Mouse (Mus musculus) thymus, postnatal 36 days (tissue): ENCODE data around the gene Wwtr1.

Experiments used
- DNase-seq, 2 experiments: peaks; one replicate each; pipeline ENCODE4 v3.0.0; 2022; ENCODE audit warnings: mixed read lengths in 2 of 2

Wwtr1 gene

GRCm38 (mm10) chr3:57511816-57512586 lies 63.7 kb downstream of the Wwtr1 start:
- no peak for DNase-seq

- no peak for DNase-seq
Observed at GRCm38 (mm10) chr3:57509945-57510675, 65.6 kb downstream of the Wwtr1 start.

GRCm38 (mm10) chr3:57505991-57506390 lies 69.7 kb downstream of the Wwtr1 start:
- no peak for DNase-seq

GRCm38 (mm10) chr3:57504756-57505155 lies 71.0 kb downstream of the Wwtr1 start:
- DNase-seq, result no peak

GRCm38 (mm10) chr3:57501596-57502220 lies 74.0 kb downstream of the Wwtr1 start:
- DNase-seq, result no peak

DNA sequence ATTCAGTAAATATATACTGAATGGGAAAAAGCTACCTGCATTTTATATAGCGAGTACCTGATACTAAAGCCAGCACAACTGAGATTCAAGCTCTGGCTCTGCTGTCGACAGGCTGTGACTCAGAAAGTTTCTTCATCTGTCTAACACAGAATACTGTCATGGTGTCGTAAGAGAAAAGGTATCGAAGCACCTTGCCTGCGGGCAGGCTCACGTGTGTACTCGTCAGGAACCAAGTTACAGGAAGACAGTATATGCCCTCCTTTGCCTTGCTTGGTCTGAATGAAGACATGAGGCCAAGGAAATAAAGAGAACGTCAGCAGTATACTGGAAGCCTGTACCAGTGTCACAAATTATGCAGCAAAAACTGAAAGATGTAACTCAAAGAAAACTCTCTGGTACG lies 74.9 kb downstream of the Wwtr1 start:
- no peak for DNase-seq

- no peak for DNase-seq
Observed at GRCm38 (mm10) chr3:57497791-57498190, 77.9 kb downstream of the Wwtr1 start.

DNA sequence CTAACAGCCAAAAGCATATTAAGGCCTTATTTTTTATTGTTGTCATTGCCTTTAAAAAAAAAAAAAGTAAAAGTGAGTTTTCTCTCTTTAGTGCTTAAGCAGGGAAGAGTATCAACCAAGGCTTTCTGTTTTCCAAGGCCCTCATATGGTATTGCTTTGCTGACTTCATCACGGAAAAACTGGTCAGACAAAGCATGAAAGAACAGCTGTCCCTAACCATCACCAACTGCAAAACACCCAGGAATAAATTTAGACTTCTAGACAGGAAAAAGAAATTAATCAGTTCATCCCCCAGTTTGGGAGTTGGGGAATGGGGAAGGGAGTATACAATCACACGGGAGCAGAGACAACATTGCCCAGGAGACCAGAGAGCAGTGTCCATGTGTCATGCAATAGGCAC lies 79.3 kb downstream of the Wwtr1 start:
- no peak for DNase-seq

- no peak for DNase-seq
Observed at GRCm38 (mm10) chr3:57487455-57488153, 88.1 kb downstream of the Wwtr1 start.

- no peak for DNase-seq
Observed at GRCm38 (mm10) chr3:57486068-57486467, 89.6 kb downstream of the Wwtr1 start.

GRCm38 (mm10) chr3:57481981-57482380 lies 93.7 kb downstream of the Wwtr1 start:
- DNase-seq, result no peak

DNA sequence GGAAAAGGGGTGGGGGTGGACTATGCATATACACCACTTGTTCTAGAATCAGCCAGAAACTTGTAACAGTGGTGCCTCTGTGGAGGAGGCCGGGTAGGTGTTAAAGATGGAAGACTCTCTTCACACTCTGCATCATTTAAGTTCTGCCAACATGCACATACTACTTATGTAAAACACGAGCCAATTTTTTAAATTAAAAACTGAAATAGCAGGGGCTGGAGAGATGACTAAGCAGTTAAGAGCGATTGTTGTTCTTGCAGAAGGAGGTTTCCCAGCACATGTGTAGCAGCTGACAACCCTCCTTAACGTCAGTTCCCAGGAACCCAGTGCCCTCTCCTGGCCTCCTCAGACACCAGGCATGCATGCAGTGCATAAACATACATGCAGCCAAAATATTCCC lies 95.1 kb downstream of the Wwtr1 start:
- no peak for DNase-seq

- DNase-seq, result no peak
Observed at GRCm38 (mm10) chr3:57474421-57474820, 101.3 kb downstream of the Wwtr1 start.

DNA sequence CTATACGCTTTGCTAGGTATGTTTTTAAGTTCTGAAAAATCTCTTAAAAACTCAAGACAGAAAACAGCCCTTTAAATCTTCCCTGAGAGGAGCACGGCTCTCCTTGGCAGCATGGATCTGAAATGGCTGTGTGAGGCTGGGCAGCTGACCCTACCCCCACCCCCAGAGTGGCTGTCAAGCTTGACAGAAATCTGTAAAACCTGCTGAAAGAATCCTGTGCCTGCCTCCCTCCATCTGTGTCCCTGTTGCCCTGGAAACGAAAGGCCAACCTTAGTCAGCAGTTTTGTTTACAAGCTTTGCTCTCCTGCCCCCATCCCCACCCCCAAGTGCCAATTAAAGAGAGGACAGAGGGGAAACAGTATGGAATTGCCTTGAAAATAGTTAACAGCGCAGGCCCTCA lies 103.3 kb downstream of the Wwtr1 start:
- DNase-seq, result no peak

DNA sequence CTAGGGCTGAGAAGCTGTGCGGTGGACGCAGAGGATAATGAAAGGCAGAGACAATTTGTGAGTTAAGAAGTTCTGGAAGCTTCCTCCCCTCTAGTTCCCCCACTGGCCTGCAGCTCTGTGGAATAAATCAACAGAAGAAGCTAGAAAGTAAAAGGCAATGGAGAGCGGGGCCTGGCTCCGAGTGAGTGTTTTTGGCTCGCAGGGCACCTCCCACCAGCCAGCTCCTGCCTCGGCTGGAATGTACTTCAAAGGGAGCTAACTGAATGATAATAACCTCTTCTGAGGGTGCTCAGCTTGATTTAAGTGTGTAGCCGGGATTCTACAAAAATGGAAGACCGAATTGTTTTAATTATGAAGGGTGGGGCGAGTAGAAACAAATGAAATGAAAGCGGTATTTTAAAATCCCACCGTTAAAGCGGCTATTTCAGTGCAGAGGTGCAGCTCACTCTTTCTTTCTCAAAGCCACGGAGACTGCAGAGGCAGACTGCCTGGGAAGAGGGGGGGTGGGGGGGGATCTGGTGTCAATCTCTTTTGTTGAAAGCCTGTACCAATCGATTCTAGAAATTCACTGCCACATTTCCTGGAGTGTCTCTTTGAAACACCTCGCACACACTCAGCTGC lies 104.6 kb downstream of the Wwtr1 start:
- DNase-seq, result no peak

- DNase-seq, result no peak
Observed at GRCm38 (mm10) chr3:57470326-57470725, 105.4 kb downstream of the Wwtr1 start.

GRCm38 (mm10) chr3:57469325-57469724 lies 106.4 kb downstream of the Wwtr1 start:
- no peak for DNase-seq

DNA sequence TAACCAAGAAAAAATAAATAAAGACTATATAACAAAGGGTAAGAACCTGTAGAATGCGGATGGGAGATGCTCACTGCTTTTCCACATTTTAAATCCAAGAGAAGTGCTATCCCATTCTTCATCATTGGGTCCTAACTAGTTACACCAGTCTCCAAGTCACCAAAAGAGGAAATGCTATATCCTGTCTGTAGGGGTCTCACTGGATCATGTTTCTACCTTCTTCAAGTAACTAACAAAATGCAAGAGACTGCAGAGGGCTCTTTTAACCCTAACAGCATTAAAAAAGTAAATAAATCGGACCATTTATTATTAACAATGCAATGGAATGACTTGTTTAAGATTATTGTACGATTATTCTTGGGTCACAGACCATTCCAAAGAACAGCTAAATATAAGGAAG lies 109.4 kb downstream of the Wwtr1 start:
- DNase-seq, result no peak

DNA sequence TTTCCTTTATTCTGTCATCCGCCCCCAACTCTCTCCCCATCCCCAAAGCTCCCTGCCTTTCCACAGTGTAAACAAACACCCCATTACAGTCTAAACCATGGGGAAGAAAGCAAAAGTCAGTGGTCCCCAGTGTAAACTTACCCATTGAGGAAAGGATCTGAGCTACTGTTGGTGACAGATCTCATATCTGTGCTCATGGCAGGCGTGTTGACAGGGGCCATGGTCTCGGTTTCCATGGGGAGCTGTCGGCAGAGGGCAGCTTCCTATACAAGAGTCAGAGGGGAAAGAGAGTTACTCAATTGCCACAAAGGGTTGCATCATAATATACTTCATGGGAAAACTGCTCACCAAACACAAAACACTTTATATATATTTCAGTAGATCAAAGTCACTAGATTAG lies 112.4 kb downstream of the Wwtr1 start:
- DNase-seq, result no peak

DNA sequence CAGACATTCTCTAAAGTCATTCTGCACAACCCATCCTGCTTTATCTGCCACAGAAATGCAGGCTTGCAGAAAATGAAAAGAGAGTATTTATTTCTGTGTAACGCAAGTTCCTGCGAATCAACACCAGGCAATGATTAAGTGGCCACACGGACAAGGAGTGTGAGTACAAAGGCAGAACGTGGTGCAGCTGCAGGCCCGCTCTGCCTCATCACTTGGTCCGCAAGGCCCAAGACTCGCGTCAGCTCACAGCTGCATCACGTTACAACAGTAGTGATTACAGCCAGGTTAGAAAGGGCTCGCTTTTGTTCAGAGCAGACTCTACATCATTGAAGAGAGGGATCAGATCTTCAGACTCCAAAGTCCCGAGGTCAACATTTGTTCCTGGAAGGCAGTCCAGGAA lies 117.1 kb downstream of the Wwtr1 start:
- DNase-seq, result no peak

GRCm38 (mm10) chr3:57448445-57448844 lies 127.3 kb downstream of the Wwtr1 start:
- peak in 1 of 2 experiments; percentile 1 for DNase-seq

DNA sequence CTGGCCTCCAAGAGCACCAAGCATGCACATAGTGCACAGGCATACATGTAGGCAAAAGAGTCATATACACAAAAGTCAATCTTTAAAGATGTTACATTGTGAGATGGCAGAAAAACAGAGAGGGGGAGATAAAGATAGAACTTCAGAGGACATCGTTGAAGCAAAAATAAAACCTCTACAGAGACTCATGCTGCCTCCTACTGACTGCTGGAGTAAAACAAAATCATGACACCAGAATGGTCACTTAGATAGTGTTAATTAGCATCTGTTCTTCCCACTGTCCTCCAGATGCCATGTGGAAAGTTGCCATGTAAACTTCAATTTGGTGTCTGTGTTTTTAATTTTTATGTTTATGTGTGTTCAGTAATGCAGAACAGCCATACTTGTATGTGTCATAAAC lies 127.8 kb downstream of the Wwtr1 start:
- DNase-seq, result no peak

DNA sequence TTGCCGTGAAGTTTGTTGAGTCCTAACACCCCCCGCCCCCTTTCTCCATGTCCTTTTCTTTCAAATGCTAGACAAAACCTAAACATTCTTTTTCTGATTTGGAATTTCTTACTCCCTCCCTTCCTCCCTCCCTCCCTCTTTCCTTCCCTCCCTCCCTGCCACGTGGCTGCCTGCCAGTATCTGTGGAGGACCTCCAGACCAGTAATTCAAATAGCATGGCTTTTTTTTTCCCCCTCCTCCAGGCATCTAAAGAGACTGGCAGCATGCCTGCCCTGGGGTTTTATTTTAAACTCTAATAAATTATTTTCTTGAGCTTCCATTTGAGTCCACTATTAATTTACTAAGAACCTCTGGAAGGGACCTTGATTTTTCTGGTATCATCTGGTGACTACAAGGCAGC lies 130.0 kb downstream of the Wwtr1 start:
- DNase-seq, result no peak
